Comparison of ENCODE assay signal across 14 mouse cellular contexts in the genomic region with DNA sequence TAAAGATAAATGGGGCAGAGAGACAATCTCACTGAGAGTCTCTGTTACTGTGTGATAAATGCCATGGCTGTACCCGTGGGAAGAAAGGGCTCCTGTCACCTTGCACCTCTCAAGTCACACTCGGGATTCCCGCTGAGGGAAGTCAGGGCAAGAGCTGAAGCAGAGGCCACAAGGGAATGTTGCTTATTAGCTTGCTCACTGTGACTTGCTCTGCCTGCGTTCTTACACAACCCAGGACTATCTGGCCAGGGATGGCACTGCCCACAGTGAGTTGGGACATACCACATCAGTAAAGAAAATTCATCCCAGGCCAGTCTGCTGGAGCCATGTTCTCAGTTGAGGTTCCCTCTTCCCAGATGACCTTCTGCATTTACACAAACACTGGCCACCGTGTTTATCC. TPM values are rescaled to one million over a fixed set of nuclear protein-coding genes. Genes with fewer than 3 reads are reported as not detected.
DNase-seq lines count a peak whose midpoint lies in the region.
"Had no signal": no experiment of that assay in that cellular context is flagged by ENCODE, and none has a peak within 500 bp of the region (broad histone marks: within the 10 kb centered on the region; RNA-seq: fewer than 3 reads in every experiment).

No protein-coding gene starts in this region.

- peak; percentile 33 to 72 for DNase-seq in adrenal gland, adult (ENCODE audit: inconsistent age in 2 of 2, low spot score in 1 of 2)
- DNase-seq in adrenal gland, adult 18-20 months (ENCODE audit: low spot score in 2 of 2): no peak
- peak; percentile 68 for DNase-seq in heart, adult 11 months
- DNase-seq in heart, adult 18-20 months: no peak
- peak; percentile 17 for DNase-seq in adipocyte (ENCODE audit: low spot score)
- no peak for DNase-seq in spleen, adult 12 weeks (ENCODE audit: low spot score)
- DNase-seq: cerebellum, adult 18-20 months; cerebellum, adult 9-10 months; cerebellum, postnatal 14 days; gastrocnemius, postnatal 10 days; gastrocnemius, postnatal 36 days; heart, postnatal 10 days; heart, postnatal 36 days; kidney, adult 11 months had no signal

RNA-seq across cellular contexts. Expression of gene Wdr11, which starts 29.5 kb away (rescaled TPM):
- 10 to 100 TPM; 31.1 to 39.6 TPM for total RNA-seq in adrenal gland, adult 18-20 months (2021)
- total RNA-seq in heart, adult 18-20 months (2021): 10 to 100 TPM; 20.8 to 22.0 TPM

Comparison
In these comparisons a context has a peak if more than half of its experiments do, and no peak if none do; other contexts are left out.
1. DNase-seq: peak in adrenal gland, adult (2 of 2), heart, adult 11 months (single experiment) and adipocyte (single experiment); none in adrenal gland, adult 18-20 months (0 of 2), heart, adult 18-20 months (0 of 2) and spleen, adult 12 weeks (single experiment).